Mouse (Mus musculus): ENCODE data around the gene Prr14l. TPM values are rescaled to one million over a fixed set of nuclear protein-coding genes. Genes with fewer than 3 reads are reported as not detected.

The Prr14l gene
- 13.0 and 14.1 TPM in 2 replicates for polyA plus RNA-seq (2014; fragmentation: Nextera tagmentation; extraction: Ambion mirVana)

- Histone ChIP-seq H3K27ac (ENCODE audit: low read depth, low read length) (peak within 1 kb of the TSS; percentile 82), H3K9ac (ENCODE audit: low read depth, low read length) (peak within 1 kb of the TSS; percentile 96), H3K4me2 (peak within 1 kb of the TSS; percentile 94), H3K36me3 (ENCODE audit: control insufficient read depth, insufficient read depth, low read length) (peaks cover 4% of the 10 kb centered on the region), H3K4me3 (ENCODE audit: low read depth, low read length) (peak within 1 kb of the TSS; percentile 82), H3K4me1 (replicated peaks; ENCODE audit: control insufficient read depth, insufficient read depth, low read length) (peaks cover 18% of the 10 kb centered on the region), H3K27me3 (replicated peaks; ENCODE audit: control insufficient read depth, insufficient read depth, low read length) (no peaks in the 10 kb centered on the region), H3K9me3 (ENCODE audit: control insufficient read depth, low read length) (no peaks in the 10 kb centered on the region; the same call in 1 of the 2 replicates)
- WGBS, result under 1% methylated on average over 50 of the region's 51 CpGs
- peak; percentile 95 for ATAC-seq (replicated peaks; ENCODE audit: low FRiP score)
- peak; percentile 99 for DNase-seq (ENCODE audit: low spot score)
These were observed at the start of gene Prr14l for GRCm38 (mm10) chr5:32853731-32854507. Gene Prr14l, minus strand, starts transcription at chr5:32854256.

GRCm38 (mm10) chr5:32886739-32887138 lies 32.7 kb upstream of the Prr14l start:
- WGBS, result 74% methylated on average over 3 of the region's 3 CpGs
- ATAC-seq (replicated peaks; ENCODE audit: low FRiP score), result no peak
- peaks cover 14% of the 10 kb centered on the region for H3K36me3 ChIP-seq (ENCODE audit: control insufficient read depth, insufficient read depth, low read length)

GRCm38 (mm10) chr5:32872346-32872745 lies 18.3 kb upstream of the Prr14l start:
- Histone ChIP-seq H3K27ac (ENCODE audit: low read depth, low read length) (no peak overlapping the region), H3K36me3 (ENCODE audit: control insufficient read depth, insufficient read depth, low read length) (peaks cover 14% of the 10 kb centered on the region), H3K27me3 (replicated peaks; ENCODE audit: control insufficient read depth, insufficient read depth, low read length) (no peaks in the 10 kb centered on the region), H3K4me1 (replicated peaks; ENCODE audit: control insufficient read depth, insufficient read depth, low read length) (no peaks in the 10 kb centered on the region), H3K4me3 (ENCODE audit: low read depth, low read length) (no peak overlapping the region), H3K9me3 (ENCODE audit: control insufficient read depth, low read length) (no peaks in the 10 kb centered on the region), H3K4me2 (no peak overlapping the region), H3K9ac (ENCODE audit: low read depth, low read length) (no peak overlapping the region)
- no peak for ATAC-seq (replicated peaks; ENCODE audit: low FRiP score)
- DNase-seq (ENCODE audit: low spot score), result no peak
- WGBS, result 94% methylated on average over 5 of the region's 5 CpGs

More at GRCm38 (mm10) chr5:32886739-32887138, 32.7 kb upstream of the Prr14l start:
- Histone ChIP-seq H3K4me1 (replicated peaks; ENCODE audit: control insufficient read depth, insufficient read depth, low read length) (no peaks in the 10 kb centered on the region), H3K4me2 (no peak overlapping the region), H3K27ac (ENCODE audit: low read depth, low read length) (no peak overlapping the region), H3K9ac (ENCODE audit: low read depth, low read length) (no peak overlapping the region), H3K4me3 (ENCODE audit: low read depth, low read length) (no peak overlapping the region), H3K9me3 (ENCODE audit: control insufficient read depth, low read length) (no peaks in the 10 kb centered on the region), H3K27me3 (replicated peaks; ENCODE audit: control insufficient read depth, insufficient read depth, low read length) (no peaks in the 10 kb centered on the region)
- no peak for DNase-seq (ENCODE audit: low spot score)

GRCm38 (mm10) chr5:32869389-32870024 lies 15.5 kb upstream of the Prr14l start:
- Histone ChIP-seq H3K27me3 (replicated peaks; ENCODE audit: control insufficient read depth, insufficient read depth, low read length) (no peaks in the 10 kb centered on the region), H3K27ac (ENCODE audit: low read depth, low read length) (no peak overlapping the region), H3K9ac (ENCODE audit: low read depth, low read length) (no peak overlapping the region), H3K4me2 (no peak overlapping the region), H3K4me3 (ENCODE audit: low read depth, low read length) (no peak overlapping the region), H3K9me3 (ENCODE audit: control insufficient read depth, low read length) (no peaks in the 10 kb centered on the region), H3K36me3 (ENCODE audit: control insufficient read depth, insufficient read depth, low read length) (peaks cover 4% of the 10 kb centered on the region; the same call in 1 of the 2 replicates), H3K4me1 (replicated peaks; ENCODE audit: control insufficient read depth, insufficient read depth, low read length) (peaks cover 1% of the 10 kb centered on the region)
- ATAC-seq (replicated peaks; ENCODE audit: low FRiP score) (no peak), DNase-seq (ENCODE audit: low spot score) (no peak)
- 91% methylated on average over 5 of the region's 5 CpGs for WGBS

GRCm38 (mm10) chr5:32863253-32864228 lies 9.5 kb upstream of the Prr14l start, which contains the start of gene Depdc5:
Gene Depdc5, plus strand, starts transcription at chr5:32863701.
- Histone ChIP-seq H3K9me3 (ENCODE audit: control insufficient read depth, low read length) (no peaks in the 10 kb centered on the region), H3K27me3 (replicated peaks; ENCODE audit: control insufficient read depth, insufficient read depth, low read length) (no peaks in the 10 kb centered on the region), H3K36me3 (ENCODE audit: control insufficient read depth, insufficient read depth, low read length) (peaks cover 2% of the 10 kb centered on the region; the same call in 1 of the 2 replicates), H3K4me3 (ENCODE audit: low read depth, low read length) (peak within 1 kb of the TSS; percentile 67), H3K4me2 (peak within 1 kb of the TSS; percentile 80), H3K9ac (ENCODE audit: low read depth, low read length) (peak within 1 kb of the TSS; percentile 72), H3K4me1 (replicated peaks; ENCODE audit: control insufficient read depth, insufficient read depth, low read length) (peaks cover 5% of the 10 kb centered on the region), H3K27ac (ENCODE audit: low read depth, low read length) (peak within 1 kb of the TSS; percentile 75; the same call in 1 of the 2 replicates)
- peak; percentile 98 for ATAC-seq (replicated peaks; ENCODE audit: low FRiP score)
- peak; percentile 92 for DNase-seq (ENCODE audit: low spot score)
- under 1% methylated on average over 59 of the region's 64 CpGs for WGBS

- peaks cover 5% of the 10 kb centered on the region for H3K4me1 ChIP-seq (replicated peaks; ENCODE audit: control insufficient read depth, insufficient read depth, low read length)
- 64% methylated on average over 6 of the region's 6 CpGs for WGBS
- H3K36me3 ChIP-seq (ENCODE audit: control insufficient read depth, insufficient read depth, low read length), result no peaks in the 10 kb centered on the region; the same call in 1 of the 2 replicates
- H3K4me2 ChIP-seq, result peak overlapping the region; percentile 61
- no peaks in the 10 kb centered on the region for H3K9me3 ChIP-seq (ENCODE audit: control insufficient read depth, low read length)
- no peak overlapping the region for H3K27ac ChIP-seq (ENCODE audit: low read depth, low read length)
- H3K27me3 ChIP-seq (replicated peaks; ENCODE audit: control insufficient read depth, insufficient read depth, low read length), result no peaks in the 10 kb centered on the region
- no peak for DNase-seq (ENCODE audit: low spot score)
- no peak for ATAC-seq (replicated peaks; ENCODE audit: low FRiP score)
- H3K4me3 ChIP-seq (ENCODE audit: low read depth, low read length), result peak overlapping the region; percentile 67; the same call in 1 of the 2 replicates
- no peak overlapping the region for H3K9ac ChIP-seq (ENCODE audit: low read depth, low read length)
These were observed 8.5 kb upstream of the Prr14l start for GRCm38 (mm10) chr5:32862469-32863132.

- 86% methylated on average over 1 of the region's 1 CpGs for WGBS
- Histone ChIP-seq H3K27ac (ENCODE audit: low read depth, low read length) (no peak overlapping the region), H3K4me3 (ENCODE audit: low read depth, low read length) (no peak overlapping the region), H3K27me3 (replicated peaks; ENCODE audit: control insufficient read depth, insufficient read depth, low read length) (no peaks in the 10 kb centered on the region), H3K9me3 (ENCODE audit: control insufficient read depth, low read length) (no peaks in the 10 kb centered on the region), H3K4me1 (replicated peaks; ENCODE audit: control insufficient read depth, insufficient read depth, low read length) (peaks cover 5% of the 10 kb centered on the region), H3K9ac (ENCODE audit: low read depth, low read length) (no peak overlapping the region), H3K4me2 (no peak overlapping the region), H3K36me3 (ENCODE audit: control insufficient read depth, insufficient read depth, low read length) (no peaks in the 10 kb centered on the region)
- DNase-seq (ENCODE audit: low spot score) (no peak), ATAC-seq (replicated peaks; ENCODE audit: low FRiP score) (no peak)
These were observed 7.0 kb upstream of the Prr14l start for GRCm38 (mm10) chr5:32861082-32861481.
